ENCODE assay signal across 23 mouse cellular contexts in genomic region chr7:4522292-4522691, GRCm38 (mm10). TPM values are rescaled to one million over a fixed set of nuclear protein-coding genes. Genes with fewer than 3 reads are reported as not detected.
DNase-seq lines count a peak whose midpoint lies in the region; ATAC-seq and TF ChIP-seq lines count a peak whose summit lies in the region.
"Had no signal": no experiment of that assay in that cellular context is flagged by ENCODE, and none has a peak within 500 bp of the region (broad histone marks: within the 10 kb centered on the region; RNA-seq: fewer than 3 reads in every experiment).

No protein-coding gene starts in this region.

- H3K4me1 ChIP-seq in testis, adult 2 months (ENCODE audit: control insufficient read depth, insufficient read depth, low read length) = peaks cover 30% of the 10 kb centered on the region
- peaks cover 41% of the 10 kb centered on the region for H3K4me1 ChIP-seq in heart, embryonic 15.5 days (replicated peaks)
- H3K4me1 ChIP-seq in kidney, adult 2 months (ENCODE audit: control insufficient read depth, insufficient read depth, low read length) = no peaks in the 10 kb centered on the region

- peak overlapping the region; percentile 72 for H3K9ac ChIP-seq in heart, embryonic 15.5 days
- H3K9ac ChIP-seq: embryonic facial prominence, embryonic 15.5 days; hindbrain, embryonic 15.5 days; limb, embryonic 13.5 days; liver, embryonic 15.5 days; neural tube, embryonic 15.5 days had no signal

- WGBS in heart, embryonic 15.5 days = 24% methylated on average over 6 of the region's 6 CpGs
- WGBS in kidney, adult 2 months = 73% methylated on average over 6 of the region's 6 CpGs

- no peak overlapping the region for H3K27ac ChIP-seq in testis, adult 2 months (ENCODE audit: control insufficient read depth, insufficient read depth, low read depth, low read length)
- peak overlapping the region; percentile 97 for H3K27ac ChIP-seq in heart, embryonic 15.5 days
- H3K27ac ChIP-seq in kidney, adult 2 months (ENCODE audit: insufficient read depth, low read depth, low read length) = no peak overlapping the region
- H3K27ac ChIP-seq: embryonic facial prominence, embryonic 15.5 days; hindbrain, embryonic 15.5 days; limb, embryonic 13.5 days; liver, embryonic 15.5 days; neural tube, embryonic 15.5 days had no signal

- ATAC-seq in heart, embryonic 15.5 days (replicated peaks; ENCODE audit: insufficient number of reproducible peaks, insufficient read depth, low FRiP score, low read depth) = peak; percentile 79
- ATAC-seq: forebrain, embryonic 16.5 days; lung, postnatal 0 days had no signal

- intact Hi-C loops in left cerebral cortex, postnatal 36 days (cut with DNase I) = loop anchor here (10.0 kb wide), 1 partner anchor 87 kb away; no protein-coding TSS in a partner anchor

- no peak for DNase-seq in testis, postnatal 10 days (ENCODE audit: low spot score)
- peak; percentile 73 for DNase-seq in heart, adult 9 months (ENCODE audit: low spot score in 2 of 2)
- DNase-seq in testis, postnatal 14 days (ENCODE audit: low spot score) = peak; percentile 57
- DNase-seq in left cerebral cortex, postnatal 36 days (ENCODE audit: low spot score in 2 of 2) = no peak
- DNase-seq in kidney, adult 2 months = no peak
- no peak for DNase-seq in embryo, embryonic 10.5 days (ENCODE audit: low spot score)
- DNase-seq: adrenal gland, postnatal 10 days; cerebellum, adult 2 months; cerebellum, postnatal 25 days; gastrocnemius, postnatal 14 days; kidney, adult 8-10 months; kidney, postnatal 36 days had no signal

- H3K4me2 ChIP-seq in heart, embryonic 15.5 days = peak overlapping the region; percentile 50
- H3K4me2 ChIP-seq: embryonic facial prominence, embryonic 15.5 days; hindbrain, embryonic 15.5 days; liver, embryonic 15.5 days; midbrain, embryonic 11.5 days; neural tube, embryonic 15.5 days had no signal

- H3K36me3 ChIP-seq in testis, adult 2 months (ENCODE audit: control insufficient read depth, insufficient read depth, low read length) = no peaks in the 10 kb centered on the region
- H3K36me3 ChIP-seq in heart, embryonic 15.5 days = peaks cover 9% of the 10 kb centered on the region; the same call in 1 of the 2 replicates
- H3K36me3 ChIP-seq in kidney, adult 2 months (ENCODE audit: control insufficient read depth, insufficient read depth, low read length) = no peaks in the 10 kb centered on the region
- H3K36me3 ChIP-seq: embryonic facial prominence, embryonic 15.5 days; hindbrain, embryonic 15.5 days; limb, embryonic 13.5 days; liver, embryonic 15.5 days; neural tube, embryonic 15.5 days had no signal

- H3K9me3 ChIP-seq in heart, embryonic 15.5 days (replicated peaks) = no peaks in the 10 kb centered on the region
- H3K9me3 ChIP-seq: embryonic facial prominence, embryonic 15.5 days; hindbrain, embryonic 15.5 days; limb, embryonic 13.5 days; liver, embryonic 15.5 days; neural tube, embryonic 15.5 days had no signal

- no peak for TF ChIP-seq POLR2A in testis, adult 2 months (IDR thresholded peaks at IDR 0.05; ENCODE audit: control insufficient read depth, low read depth, low read length)
- no peak for TF ChIP-seq POLR2A in kidney, adult 2 months (IDR thresholded peaks at IDR 0.05; ENCODE audit: low read depth, low read length)

- no peaks in the 10 kb centered on the region for H3K27me3 ChIP-seq in testis, adult 2 months (ENCODE audit: control insufficient read depth, insufficient read depth, low read length)
- no peaks in the 10 kb centered on the region for H3K27me3 ChIP-seq in heart, embryonic 15.5 days
- no peaks in the 10 kb centered on the region for H3K27me3 ChIP-seq in kidney, adult 2 months (replicated peaks; ENCODE audit: control insufficient read depth, insufficient read depth, low read length)
- H3K27me3 ChIP-seq: embryonic facial prominence, embryonic 15.5 days had no signal

- peak overlapping the region; percentile 51 for H3K4me3 ChIP-seq in testis, adult 2 months (ENCODE audit: control insufficient read depth, low read depth, low read length)
- peak overlapping the region; percentile 58 for H3K4me3 ChIP-seq in heart, embryonic 15.5 days
- no peak overlapping the region for H3K4me3 ChIP-seq in kidney, adult 2 months (ENCODE audit: insufficient read depth, low read depth, low read length)
- H3K4me3 ChIP-seq: embryonic facial prominence, embryonic 15.5 days; hindbrain, embryonic 15.5 days; limb, embryonic 13.5 days; liver, embryonic 15.5 days; neural tube, embryonic 15.5 days had no signal

- no peak for TF ChIP-seq CTCF in testis, adult 2 months (IDR thresholded peaks at IDR 0.05; ENCODE audit: control insufficient read depth, insufficient read depth, insufficient replicate concordance, low read depth, low read length)
- TF ChIP-seq CTCF in kidney, adult 2 months (conservative IDR thresholded peaks at IDR 0.05; ENCODE audit: insufficient read depth, insufficient read length, low read depth, low read length) = no peak

RNA-seq across cellular contexts. Expression of gene Tnni3, which starts 1.7 kb away (rescaled TPM):
- 59.3 TPM in 2 replicates for polyA plus RNA-seq in testis, adult 2 months (2012; rRNA removed)
- polyA plus RNA-seq in heart, embryonic 15.5 days (2015; fragmentation: Nextera tagmentation; extraction: Ambion mirVana) = 2,753 and 3,427 TPM in 2 replicates
- total RNA-seq in left cerebral cortex, postnatal 36 days (2021) = under 1 TPM in 1 of 2 experiments, not detected in 1; 0.52 TPM
- 2.1 and 2.6 TPM in 2 replicates for polyA plus RNA-seq in kidney, adult 2 months (2012; rRNA removed)

RNA-seq across cellular contexts. Expression of gene Tnnt1, which starts 6.1 kb away (rescaled TPM):
- polyA plus RNA-seq in testis, adult 2 months (2012; rRNA removed) = 0.62 and 0.77 TPM in 2 replicates
- polyA plus RNA-seq in heart, embryonic 15.5 days (2015; fragmentation: Nextera tagmentation; extraction: Ambion mirVana) = 255 and 278 TPM in 2 replicates
- 1 to 10 TPM; 5.9 to 9.4 TPM for total RNA-seq in left cerebral cortex, postnatal 36 days (2021)
- polyA plus RNA-seq in kidney, adult 2 months (2012; rRNA removed) = 0.39 and 3.9 TPM in 2 replicates

RNA-seq across cellular contexts. Expression of gene Dnaaf3, which starts 10.0 kb away (rescaled TPM):
- 132 and 148 TPM in 2 replicates for polyA plus RNA-seq in testis, adult 2 months (2012; rRNA removed)
- 0.96 and 1.2 TPM in 2 replicates for polyA plus RNA-seq in heart, embryonic 15.5 days (2015; fragmentation: Nextera tagmentation; extraction: Ambion mirVana)
- under 1 TPM; 0.27 to 0.34 TPM for total RNA-seq in left cerebral cortex, postnatal 36 days (2021)
- 1.3 and 1.4 TPM in 2 replicates for polyA plus RNA-seq in kidney, adult 2 months (2012; rRNA removed)

RNA-seq across cellular contexts. Expression of gene Ppp1r12c, which starts 20.8 kb away (rescaled TPM):
- 48.5 and 51.6 TPM in 2 replicates for polyA plus RNA-seq in testis, adult 2 months (2012; rRNA removed)
- 32.5 and 43.7 TPM in 2 replicates for polyA plus RNA-seq in heart, embryonic 15.5 days (2015; fragmentation: Nextera tagmentation; extraction: Ambion mirVana)
- total RNA-seq in left cerebral cortex, postnatal 36 days (2021) = 100 to 1,000 TPM; 142 to 168 TPM
- polyA plus RNA-seq in kidney, adult 2 months (2012; rRNA removed) = 31.0 and 33.0 TPM in 2 replicates

RNA-seq across cellular contexts. Expression of gene Syt5, which starts 25.0 kb away (rescaled TPM):
- 4.5 TPM in 2 replicates for polyA plus RNA-seq in testis, adult 2 months (2012; rRNA removed)
- 1.3 and 2.0 TPM in 2 replicates for polyA plus RNA-seq in heart, embryonic 15.5 days (2015; fragmentation: Nextera tagmentation; extraction: Ambion mirVana)
- 100 to 1,000 TPM; 263 to 298 TPM for total RNA-seq in left cerebral cortex, postnatal 36 days (2021)
- 0.55 and 1.0 TPM in 2 replicates for polyA plus RNA-seq in kidney, adult 2 months (2012; rRNA removed)
- total RNA-seq: hematopoietic stem cell, adult 5-6 weeks had no signal

Comparison
In these comparisons a context has a peak if more than half of its experiments do, and no peak if none do; other contexts are left out.
1. DNase-seq: peak in heart, adult 9 months (2 of 2) and testis, postnatal 14 days (single experiment); none in testis, postnatal 10 days (single experiment), left cerebral cortex, postnatal 36 days (0 of 2), kidney, adult 2 months (single experiment) and embryo, embryonic 10.5 days (single experiment).
2. RNA of gene Tnni3, which starts 1.7 kb away (polyA plus RNA-seq): 2,753 to 3,427 TPM in heart, embryonic 15.5 days; 59.3 TPM in testis, adult 2 months and 2.1 to 2.6 TPM in kidney, adult 2 months; every median in the first group is over 10 times any median in the second.
3. RNA of gene Tnnt1, which starts 6.1 kb away (polyA plus RNA-seq): 255 to 278 TPM in heart, embryonic 15.5 days; 0.39 to 3.9 TPM in kidney, adult 2 months and 0.62 to 0.77 TPM in testis, adult 2 months; every median in the first group is over 10 times any median in the second.
4. RNA of gene Dnaaf3, which starts 10.0 kb away (polyA plus RNA-seq): 132 to 148 TPM in testis, adult 2 months; 1.3 to 1.4 TPM in kidney, adult 2 months and 0.96 to 1.2 TPM in heart, embryonic 15.5 days; every median in the first group is over 10 times any median in the second.